Mouse (Mus musculus) heart, postnatal 0 days (tissue): ENCODE measurements around the gene Olfr472.

ENCODE experiments used
- CTCF ChIP-seq: IDR thresholded peaks from 2 replicates; pipeline ENCODE4 v1.5.1; 2016; ENCODE audit warnings: antibody characterized with exemption, control low read depth, low read depth
- EP300 ChIP-seq: IDR thresholded peaks from 2 replicates; pipeline ENCODE4 v1.6.1; 2016; ENCODE audit warnings: antibody characterized with exemption, low read depth

DNA sequence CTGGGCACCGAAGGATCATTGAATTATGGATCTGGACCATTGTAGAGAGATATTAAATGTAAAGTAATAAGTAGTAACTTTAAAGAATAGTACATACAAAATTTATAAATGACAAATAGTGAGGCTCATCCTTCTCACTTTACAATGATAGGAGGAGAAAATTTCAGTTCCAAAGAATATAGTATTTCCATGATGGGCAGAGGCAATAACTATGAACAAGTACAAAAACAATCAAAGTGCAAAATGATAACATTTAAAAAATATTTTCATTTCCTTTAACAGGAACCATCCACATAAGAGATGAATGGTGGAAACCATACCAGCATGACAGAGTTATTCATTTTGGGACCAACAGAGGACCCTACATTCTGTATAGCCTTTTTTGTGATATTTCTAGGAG, 56.6 kb downstream of the Olfr472 start, which contains the start of gene Olfr474:
- TF ChIP-seq CTCF (no peak), EP300 (no peak)
